Mouse (Mus musculus) heart, embryonic 13.5 days (tissue): ENCODE data around the gene Lats2. TPM values are rescaled to one million over a fixed set of nuclear protein-coding genes. Genes with fewer than 3 reads are reported as not detected.

Experiments used
- microRNA-seq: library from miRNA; unstranded; fragments of <30 nt; microRNA quantifications from one replicate; pipeline ENCODE4, GENCODE M21; 2016
- polyA plus RNA-seq: library from polyadenylated mRNA; unstranded; fragments of >200 nt; fragmentation: Nextera tagmentation; extraction: Ambion mirVana; gene quantifications from 2 replicates; pipeline ENCODE4 v1.2.1, GENCODE M21; 2015

The Lats2 gene
- polyA plus RNA-seq, 1 experiment from 2014 or later = 21.2 TPM

Small RNA genes within 50 kb of the gene (microRNA-seq; reads per million reads assigned to microRNA genes)
- gene Mir3077 = 0.61 reads per million

Other genes starting within 250 kb of the Lats2 start
- 1.1 and 1.5 TPM in 2 replicates for gene Il17d, start 233.6 kb downstream of the Lats2 start, polyA plus RNA-seq
- 62.2 and 71.4 TPM in 2 replicates for gene Eef1akmt1, start 186.8 kb downstream of the Lats2 start, polyA plus RNA-seq
- gene Xpo4, start 93.0 kb downstream of the Lats2 start, polyA plus RNA-seq = 12.0 TPM in 2 replicates
- gene Gm49361, start 12.3 kb downstream of the Lats2 start, polyA plus RNA-seq = not detected in 2 replicates
- 15.7 and 17.3 TPM in 2 replicates for gene Sap18, start 39.8 kb upstream of the Lats2 start, polyA plus RNA-seq
- 26.9 and 27.0 TPM in 2 replicates for gene Ska3, start 67.8 kb upstream of the Lats2 start, polyA plus RNA-seq
- 123 and 135 TPM in 2 replicates for gene Mrpl57, start 67.8 kb upstream of the Lats2 start, polyA plus RNA-seq
- gene Zdhhc20, start 131.9 kb upstream of the Lats2 start, polyA plus RNA-seq = 41.1 and 42.4 TPM in 2 replicates
- gene Micu2, start 240.9 kb upstream of the Lats2 start, polyA plus RNA-seq = 82.8 and 92.5 TPM in 2 replicates